Mouse (Mus musculus) T-cell, adult 66 days (primary cell): ENCODE data around the gene Ppp4r1. TPM values are rescaled to one million over a fixed set of nuclear protein-coding genes. Genes with fewer than 3 reads are reported as not detected.

Source experiments
- total RNA-seq, 2 experiments: library from RNA; stranded (reverse); gene quantifications; 3 replicates in 1 of 2; 4 replicates in 1 of 2; pipeline ENCODE4 v1.2.4; 2023

The Ppp4r1 gene
- total RNA-seq, result 10 to 100 TPM; 70.4 to 73.0 TPM

DNA sequence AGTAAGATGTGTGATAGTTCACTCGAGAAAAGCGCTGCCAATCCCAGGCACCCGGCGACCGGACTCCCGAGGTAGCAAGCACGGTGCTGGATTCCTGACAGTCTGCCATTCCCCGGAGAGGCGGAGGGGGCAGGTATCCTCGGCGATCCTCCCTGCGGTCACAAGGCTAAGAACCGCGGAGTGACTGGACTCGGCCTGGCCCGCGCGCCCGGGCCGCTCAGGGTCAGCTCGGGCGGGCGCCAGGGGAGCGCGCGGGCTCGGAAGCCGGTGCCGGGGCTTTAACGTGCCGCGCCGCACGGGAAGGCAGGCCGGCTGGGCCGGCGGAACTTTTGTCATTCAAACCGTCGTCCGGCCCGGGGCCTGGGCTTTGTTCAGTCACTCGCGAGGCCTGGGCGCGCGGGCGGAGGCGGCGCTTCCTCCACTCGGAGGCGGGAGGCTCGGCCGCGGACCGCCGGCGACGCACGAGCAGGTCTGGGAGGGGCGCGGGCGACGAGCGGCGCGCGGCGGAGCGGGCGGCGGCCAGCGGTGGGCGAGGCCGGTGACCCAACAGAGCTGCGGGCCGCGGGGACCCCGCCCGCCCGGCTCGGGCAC, at the start of gene Ppp4r1:
Ppp4r1 (plus strand) TSS at position 23 of the 591 bp plus-strand sequence.

GRCm38 (mm10) chr17:65771951-65772934, 10.1 kb upstream of the Ppp4r1 start, which contains the start of gene Rab31:
TSS of gene Rab31 (minus strand) at chr17:65772752.

GRCm38 (mm10) chr17:65885697-65886529, 103.5 kb downstream of the Ppp4r1 start, which contains the start of gene Ralbp1:
TSS of gene Ralbp1 (minus strand) at chr17:65885798.

Other genes with a start within 250 kb of the Ppp4r1 start
- not detected for gene Tmem232, start 241.8 kb upstream of the Ppp4r1 start, total RNA-seq
- 10 to 100 TPM; 74.3 to 83.6 TPM for gene Vapa, start 169.0 kb upstream of the Ppp4r1 start, total RNA-seq
- gene Txndc2, start 140.4 kb upstream of the Ppp4r1 start, total RNA-seq, result not detected
- gene Rab31, start 9.8 kb upstream of the Ppp4r1 start, total RNA-seq, result 1 to 10 TPM; 1.6 to 1.8 TPM
- 10 to 100 TPM; 54.4 to 61.1 TPM for gene Ralbp1, start 103.2 kb downstream of the Ppp4r1 start, total RNA-seq
- gene Twsg1, start 168.7 kb downstream of the Ppp4r1 start, total RNA-seq, result 10 to 100 TPM; 15.6 to 22.3 TPM